Mouse (Mus musculus) heart, postnatal 10 days (tissue): ENCODE data around the gene Coro7. TPM values are rescaled to one million over a fixed set of nuclear protein-coding genes. Genes with fewer than 3 reads are reported as not detected.
"Not testable (repeated sequence)": the region's sequence is repeated elsewhere in the genome, so short reads cannot be mapped to it uniquely, and the experiment has no call there.

Experiments
- DNase-seq, 2 experiments: peaks; one replicate each; pipeline ENCODE4 v3.0.0; 2021
- intact Hi-C: fragments of 180-260 bp; cut with DNase I; formaldehyde crosslinking; loops from one replicate; pipeline ENCODE4 v1.15.1; 2025
- total RNA-seq, 2 experiments: library from RNA; stranded (reverse); gene quantifications; 2 replicates each; pipeline ENCODE4 v1.2.3; 2021

Coro7 gene
- total RNA-seq, 2 experiments from 2014 or later: 24.6 to 26.1 TPM

DNA sequence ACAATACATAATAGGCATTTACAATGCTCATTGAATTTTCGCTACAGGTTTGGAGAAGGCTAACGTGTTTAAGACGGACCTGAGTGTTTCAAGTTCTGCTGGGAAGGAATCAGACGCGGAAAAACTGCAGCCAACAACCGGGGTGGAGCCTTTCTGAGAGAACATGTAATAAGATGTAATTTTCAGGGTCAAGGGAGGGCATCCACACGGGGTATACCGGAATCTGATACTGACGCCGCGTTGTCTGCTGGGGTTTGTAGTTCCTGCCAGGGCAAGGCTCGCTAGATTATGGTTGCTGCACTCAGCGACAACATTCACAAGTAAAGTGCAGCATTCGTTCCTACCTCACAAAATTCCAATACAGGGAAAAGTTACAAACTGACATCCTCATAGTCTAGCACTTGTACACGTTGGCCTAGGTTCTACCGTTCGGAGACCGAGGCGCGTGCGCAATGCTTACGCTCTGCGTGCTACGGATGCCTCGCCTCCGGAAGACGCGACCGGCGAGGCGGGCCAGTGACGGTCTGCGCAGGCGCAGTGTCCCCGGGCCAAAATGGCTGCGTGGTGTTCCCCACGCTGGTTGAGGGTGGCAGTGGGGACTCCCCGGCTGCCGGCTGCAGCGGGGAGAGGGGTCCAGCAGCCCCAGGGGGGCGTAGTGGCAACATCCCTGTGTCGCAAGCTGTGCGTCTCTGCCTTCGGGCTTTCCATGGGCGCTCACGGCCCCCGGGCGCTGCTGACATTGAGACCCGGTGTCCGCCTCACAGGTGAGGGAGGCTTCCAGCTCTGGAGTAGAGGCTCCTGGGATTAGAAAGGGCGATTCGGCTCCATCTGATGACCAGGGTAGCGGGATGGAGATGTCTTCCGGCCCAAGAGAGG is 4.2 kb upstream of the Coro7 start:
- intact Hi-C loops: no loop called here

GRCm38 (mm10) chr16:4683193-4683580 is 3.6 kb upstream of the Coro7 start:
- intact Hi-C loops: no loop called here
- DNase-seq: no peak

More for the DNA sequence above, 4.2 kb upstream of the Coro7 start:
- peak; percentile 97 to 98 for DNase-seq

DNA sequence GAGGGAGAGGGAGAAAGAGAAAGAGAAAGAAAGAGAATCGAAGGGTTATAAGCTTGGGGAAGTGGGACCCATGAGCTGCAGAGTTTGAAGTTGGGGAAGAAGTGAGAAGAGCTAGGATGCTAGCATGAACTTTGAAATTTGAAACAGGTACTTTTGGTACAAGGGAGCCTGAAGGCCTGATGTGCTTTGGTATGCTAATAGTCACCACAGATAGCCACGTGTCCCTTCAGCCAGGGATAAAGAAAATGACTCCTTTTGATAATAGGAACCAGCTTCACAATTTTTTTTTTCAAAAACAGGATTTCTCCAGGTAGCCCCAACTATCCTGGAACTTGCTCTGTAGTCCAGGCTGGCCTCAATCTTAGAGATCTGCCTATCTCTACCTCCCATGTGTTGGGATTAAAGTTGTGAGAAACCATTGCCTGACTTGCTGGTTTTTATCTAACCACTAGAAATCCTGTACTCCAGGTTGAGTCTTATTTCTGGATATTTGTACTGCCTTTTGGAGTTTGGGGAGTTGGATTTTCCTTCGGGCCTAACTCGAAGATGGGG is 3.1 kb upstream of the Coro7 start:
- intact Hi-C loops: no loop called here
- DNase-seq: no peak

DNA sequence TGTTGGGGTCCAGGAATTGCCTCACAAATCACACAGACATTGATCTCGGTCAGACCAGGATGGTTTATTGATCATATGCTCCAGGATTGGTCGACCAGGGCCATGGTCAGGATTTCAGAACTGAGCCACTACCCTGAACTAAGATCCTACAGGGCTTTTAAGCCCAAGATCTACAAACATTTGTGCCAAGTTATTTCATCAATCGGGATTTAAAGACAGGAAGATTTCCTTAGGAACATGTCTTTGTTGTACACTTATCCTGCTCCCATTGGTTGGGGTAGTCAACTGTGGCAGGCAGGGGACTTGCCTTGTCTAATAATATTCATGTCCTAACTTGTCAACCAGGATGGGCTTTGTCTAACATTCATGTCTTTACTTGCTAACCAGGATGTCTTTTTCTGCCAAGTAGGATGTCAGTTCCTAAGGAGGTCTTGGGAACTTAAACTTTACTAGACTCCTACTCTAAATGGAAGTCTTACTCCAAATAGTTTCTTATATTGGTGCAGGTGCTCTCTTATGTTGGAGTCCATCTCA is 1.4 kb upstream of the Coro7 start:
- intact Hi-C loops, DNase-seq: not testable (repeated sequence)

DNA sequence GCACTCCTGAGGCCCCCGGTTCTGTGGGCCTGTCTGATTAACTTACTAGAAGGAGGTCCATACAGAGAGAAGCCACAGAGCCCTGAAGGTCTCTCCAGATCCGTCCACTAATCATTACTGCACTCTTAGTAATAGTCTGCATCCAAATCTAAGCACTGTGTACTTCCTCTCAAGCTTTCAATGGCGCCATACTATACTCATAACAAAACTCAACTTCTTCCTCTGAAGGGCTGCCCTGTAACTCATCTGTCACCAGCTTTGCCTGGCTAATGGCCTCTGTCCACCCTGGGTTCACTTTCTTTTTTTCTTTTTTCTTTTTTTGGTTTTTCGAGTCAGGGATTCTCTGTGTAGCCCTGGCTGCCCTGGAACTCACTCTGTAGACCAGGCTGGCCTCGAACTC is 1.5 kb downstream of the Coro7 start:
- intact Hi-C loops: no loop called here

DNA sequence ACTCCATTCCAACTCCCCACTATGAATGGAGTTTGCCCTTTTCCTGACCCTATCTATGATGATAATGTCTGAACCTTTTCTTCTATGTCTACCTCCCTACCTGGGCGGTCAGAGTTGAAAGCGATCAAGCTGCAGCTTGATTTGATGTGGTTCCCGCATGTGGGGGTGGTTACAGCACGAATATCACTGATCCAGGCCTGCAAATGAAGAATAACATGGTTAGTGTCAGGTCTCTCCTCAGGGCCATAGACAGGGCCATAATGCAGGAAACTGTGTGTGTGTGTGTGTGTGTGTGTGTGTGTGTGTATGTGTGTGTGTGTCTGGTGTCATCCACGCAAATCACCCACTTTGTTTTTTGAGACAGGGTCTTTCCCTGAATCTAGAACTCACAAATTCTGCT is 2.7 kb downstream of the Coro7 start:
- no peak for DNase-seq
- intact Hi-C loops: no loop called here

More for the DNA sequence above, 1.5 kb downstream of the Coro7 start:
- DNase-seq: no peak

GRCm38 (mm10) chr16:4674091-4674490 is 5.5 kb downstream of the Coro7 start:
- DNase-seq: no peak
- intact Hi-C loops: no loop called here

- intact Hi-C loops: no loop called here
- DNase-seq: no peak
Measured at GRCm38 (mm10) chr16:4670317-4670716, 9.3 kb downstream of the Coro7 start.

DNA sequence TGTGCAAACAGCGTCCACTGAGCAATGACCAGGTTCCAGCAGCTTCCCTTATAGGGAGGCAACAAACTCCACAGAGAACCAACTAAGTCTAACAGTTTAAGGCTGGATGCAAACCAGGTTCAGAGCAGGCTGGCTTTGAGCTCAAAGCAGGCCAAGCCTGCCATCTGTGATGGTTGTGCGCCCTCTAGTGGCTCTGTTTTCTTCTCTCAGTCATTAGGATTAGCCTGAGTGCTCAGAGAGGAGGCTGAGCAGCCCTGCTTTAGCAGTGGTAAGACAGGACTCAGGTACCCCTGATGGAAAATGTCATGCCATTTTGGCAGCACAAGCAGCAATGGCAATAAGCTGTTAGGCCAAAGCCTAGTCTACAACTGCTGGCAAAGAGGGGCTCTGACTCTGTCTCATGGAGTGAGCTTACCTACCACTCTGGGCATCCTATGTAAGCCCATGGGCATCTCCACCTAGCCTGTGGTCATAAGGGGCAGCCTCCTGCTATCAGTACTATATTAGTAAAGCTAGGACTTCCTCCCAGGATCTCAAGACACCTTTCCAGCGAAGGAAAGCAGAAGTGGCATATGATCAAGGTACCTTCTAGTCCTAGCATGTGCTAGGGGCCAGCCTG is 12.3 kb downstream of the Coro7 start:
- peak; percentile 92 to 95 for DNase-seq
- intact Hi-C loops: loop anchor here (1.0 to 2.0 kb wide), 3 partner anchors 37 to 124 kb away; no protein-coding TSS in a partner anchor

DNA sequence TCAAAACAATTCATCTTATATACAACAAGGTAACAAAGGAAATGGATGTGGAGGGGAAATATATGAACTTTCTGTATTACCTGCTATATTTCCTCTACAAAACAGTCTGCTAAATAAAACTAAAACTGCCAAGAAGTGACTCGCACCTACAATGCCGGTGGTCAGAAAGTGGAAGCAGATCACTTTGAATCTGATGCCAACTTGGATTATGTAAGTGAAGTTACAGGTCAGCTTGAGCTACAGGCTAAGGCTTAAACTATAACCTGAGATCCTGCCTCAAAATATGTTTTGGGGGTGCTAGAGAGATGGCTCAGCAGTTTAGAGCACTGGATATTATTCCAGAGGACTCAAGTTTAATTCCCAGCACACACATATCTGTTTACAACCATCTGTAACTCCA is 13.9 kb downstream of the Coro7 start:
- intact Hi-C loops: loop anchor here (2.0 kb wide), 1 partner anchor 97 kb away; no protein-coding TSS in a partner anchor
- no peak for DNase-seq

GRCm38 (mm10) chr16:4663806-4664205 is 15.8 kb downstream of the Coro7 start:
- intact Hi-C loops: no loop called here
- no peak for DNase-seq

DNA sequence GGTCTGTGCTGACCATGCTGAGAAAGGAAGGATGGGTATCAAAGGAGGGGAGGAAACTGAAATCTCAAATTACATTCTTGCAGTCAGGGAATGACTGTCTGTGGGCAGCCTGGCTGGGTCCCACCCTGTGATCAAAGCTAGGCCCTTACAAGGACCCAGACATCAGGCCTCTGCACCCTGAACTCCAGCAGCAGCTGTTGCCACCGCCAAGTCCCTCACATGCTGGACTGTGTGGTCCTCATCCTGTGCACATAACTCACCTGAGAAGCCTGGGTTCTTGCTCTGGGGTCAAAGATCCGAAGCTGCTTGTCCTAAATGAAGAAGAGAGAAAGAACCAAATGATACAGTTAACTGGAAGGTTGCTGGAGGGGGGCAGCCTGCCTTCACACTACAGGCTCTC is 18.0 kb downstream of the Coro7 start:
- intact Hi-C loops: no loop called here
- DNase-seq: no peak

- intact Hi-C loops: no loop called here
- DNase-seq: no peak
Measured at GRCm38 (mm10) chr16:4659326-4659725, 20.3 kb downstream of the Coro7 start.

- DNase-seq: peak in 1 of 2 experiments; percentile 36
Measured at GRCm38 (mm10) chr16:4658781-4659245, 20.8 kb downstream of the Coro7 start.

DNA sequence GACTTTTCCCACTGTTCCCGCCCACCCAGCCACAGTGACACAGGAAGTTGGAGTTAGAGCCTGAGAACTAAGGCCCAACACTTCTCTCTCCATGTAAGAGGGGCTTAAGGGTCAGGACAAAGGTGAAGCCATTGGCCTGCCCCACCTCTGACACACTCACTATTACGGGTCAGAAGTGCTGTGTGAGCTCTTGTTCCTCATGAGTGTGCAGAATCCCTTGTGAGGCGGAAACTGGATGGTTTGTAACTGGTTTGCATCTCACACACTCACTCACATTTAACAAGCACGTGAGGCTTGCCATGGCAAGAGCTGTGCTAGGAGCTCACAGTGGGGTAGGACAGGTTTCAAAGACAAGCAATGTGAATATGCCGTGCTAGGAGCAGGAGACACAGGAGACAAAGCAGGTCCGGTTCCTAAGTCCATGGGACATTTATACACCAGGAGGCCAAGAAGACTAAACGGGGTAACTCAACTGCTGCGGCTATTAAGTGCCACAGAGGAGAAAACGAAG is 23.0 kb downstream of the Coro7 start:
- DNase-seq: no peak
- intact Hi-C loops: no loop called here

More at GRCm38 (mm10) chr16:4658781-4659245, 20.8 kb downstream of the Coro7 start:
- intact Hi-C loops: no loop called here

- peak; percentile 52 to 63 for DNase-seq
- intact Hi-C loops: no loop called here
Measured at GRCm38 (mm10) chr16:4655764-4656570, 23.6 kb downstream of the Coro7 start.

GRCm38 (mm10) chr16:4655251-4655734 is 24.3 kb downstream of the Coro7 start:
- peak; percentile 63 to 66 for DNase-seq
- intact Hi-C loops: no loop called here

GRCm38 (mm10) chr16:4654706-4655105 is 24.9 kb downstream of the Coro7 start:
- DNase-seq: peak; percentile 53 to 56
- intact Hi-C loops: no loop called here

- DNase-seq: peak in 1 of 2 experiments; percentile 39
- intact Hi-C loops: no loop called here
Measured at GRCm38 (mm10) chr16:4652707-4653416, 26.7 kb downstream of the Coro7 start.
